Mouse (Mus musculus): ENCODE measurements at regions not wholly inside any gene's neighbourhood (a gene's known extent, or its start where the extent isn't known, plus 50 kb on each side); places are given as distances from the start of the nearest gene placed in this dataset.

GRCm38 (mm10) chr17:16372976-16373375 is 542.1 kb upstream of the Rgmb start:
- DNase-seq (ENCODE audit: low spot score) (no peak), ATAC-seq (no peak)
- Histone ChIP-seq H3K4me2 (ENCODE audit: low read depth, low read length) (no peak overlapping the region), H3K4me1 (ENCODE audit: insufficient read depth, low read length) (no peaks in the 10 kb centered on the region), H3K27me3 (ENCODE audit: insufficient read depth, low read length) (no peaks in the 10 kb centered on the region), H3K9ac (replicated peaks; ENCODE audit: low read length) (no peak overlapping the region), H3K36me3 (ENCODE audit: insufficient read depth, low read length) (no peaks in the 10 kb centered on the region), H3K9me3 (ENCODE audit: low read length) (no peaks in the 10 kb centered on the region), H3K27ac (no peak overlapping the region), H3K4me3 (ENCODE audit: low read length) (no peak overlapping the region)
- WGBS, result 77% methylated on average over 1 of the region's 1 CpGs
- TF ChIP-seq CTCF (IDR thresholded peaks at IDR 0.05; ENCODE audit: low read depth), result no peak

GRCm38 (mm10) chr17:16344061-16344460 is 513.2 kb upstream of the Rgmb start:
- no peaks in the 10 kb centered on the region for H3K9me3 ChIP-seq (ENCODE audit: low read length)
- H3K27me3 ChIP-seq (ENCODE audit: insufficient read depth, low read length), result no peaks in the 10 kb centered on the region
- DNase-seq (ENCODE audit: low spot score) (no peak), ATAC-seq (no peak)
- H3K9ac ChIP-seq (replicated peaks; ENCODE audit: low read length), result no peak overlapping the region
- no peaks in the 10 kb centered on the region for H3K4me1 ChIP-seq (ENCODE audit: insufficient read depth, low read length)
- 59% methylated on average over 2 of the region's 2 CpGs for WGBS
- H3K4me2 ChIP-seq (ENCODE audit: low read depth, low read length), result no peak overlapping the region
- TF ChIP-seq CTCF (IDR thresholded peaks at IDR 0.05; ENCODE audit: low read depth), result no peak
- no peak overlapping the region for H3K4me3 ChIP-seq (ENCODE audit: low read length)
- no peak overlapping the region for H3K27ac ChIP-seq
- H3K36me3 ChIP-seq (ENCODE audit: insufficient read depth, low read length), result no peaks in the 10 kb centered on the region

GRCm38 (mm10) chr17:16342785-16343184 is 511.9 kb upstream of the Rgmb start:
- no peak for TF ChIP-seq CTCF (IDR thresholded peaks at IDR 0.05; ENCODE audit: low read depth)
- ATAC-seq, result no peak
- no peak for DNase-seq (ENCODE audit: low spot score)
- no peaks in the 10 kb centered on the region for H3K9me3 ChIP-seq (ENCODE audit: low read length)
- H3K27me3 ChIP-seq (ENCODE audit: insufficient read depth, low read length), result no peaks in the 10 kb centered on the region
- H3K9ac ChIP-seq (replicated peaks; ENCODE audit: low read length), result no peak overlapping the region
- no peak overlapping the region for H3K27ac ChIP-seq
- H3K36me3 ChIP-seq (ENCODE audit: insufficient read depth, low read length), result no peaks in the 10 kb centered on the region
- no peak overlapping the region for H3K4me3 ChIP-seq (ENCODE audit: low read length)
- 87% methylated on average over 4 of the region's 4 CpGs for WGBS
- no peaks in the 10 kb centered on the region for H3K4me1 ChIP-seq (ENCODE audit: insufficient read depth, low read length)
- H3K4me2 ChIP-seq (ENCODE audit: low read depth, low read length), result no peak overlapping the region

GRCm38 (mm10) chr17:16339720-16340470 is 509.1 kb upstream of the Rgmb start:
- no peaks in the 10 kb centered on the region for H3K9me3 ChIP-seq (ENCODE audit: low read length)
- H3K4me1 ChIP-seq (ENCODE audit: insufficient read depth, low read length), result no peaks in the 10 kb centered on the region
- ATAC-seq (no peak), DNase-seq (ENCODE audit: low spot score) (no peak)
- WGBS, result 58% methylated on average over 5 of the region's 5 CpGs
- H3K9ac ChIP-seq (replicated peaks; ENCODE audit: low read length), result no peak overlapping the region
- no peak overlapping the region for H3K4me3 ChIP-seq (ENCODE audit: low read length)
- H3K4me2 ChIP-seq (ENCODE audit: low read depth, low read length), result no peak overlapping the region
- no peak overlapping the region for H3K27ac ChIP-seq
- TF ChIP-seq CTCF (IDR thresholded peaks at IDR 0.05; ENCODE audit: low read depth), result no peak
- H3K27me3 ChIP-seq (ENCODE audit: insufficient read depth, low read length), result no peaks in the 10 kb centered on the region
- no peaks in the 10 kb centered on the region for H3K36me3 ChIP-seq (ENCODE audit: insufficient read depth, low read length)

- no peak for TF ChIP-seq CTCF (IDR thresholded peaks at IDR 0.05; ENCODE audit: low read depth)
- H3K9ac ChIP-seq (replicated peaks; ENCODE audit: low read length), result no peak overlapping the region
- 76% methylated on average over 3 of the region's 3 CpGs for WGBS
- H3K27me3 ChIP-seq (ENCODE audit: insufficient read depth, low read length), result no peaks in the 10 kb centered on the region
- H3K4me3 ChIP-seq (ENCODE audit: low read length), result no peak overlapping the region
- no peak overlapping the region for H3K4me2 ChIP-seq (ENCODE audit: low read depth, low read length)
- no peaks in the 10 kb centered on the region for H3K36me3 ChIP-seq (ENCODE audit: insufficient read depth, low read length)
- no peaks in the 10 kb centered on the region for H3K4me1 ChIP-seq (ENCODE audit: insufficient read depth, low read length)
- DNase-seq (ENCODE audit: low spot score) (no peak), ATAC-seq (no peak)
- H3K27ac ChIP-seq, result no peak overlapping the region
- no peaks in the 10 kb centered on the region for H3K9me3 ChIP-seq (ENCODE audit: low read length)
These were observed 481.1 kb upstream of the Rgmb start for GRCm38 (mm10) chr17:16311914-16312313.

GRCm38 (mm10) chr17:16311196-16311873 is 480.5 kb upstream of the Rgmb start:
- TF ChIP-seq CTCF (IDR thresholded peaks at IDR 0.05; ENCODE audit: low read depth), result no peak
- Histone ChIP-seq H3K4me1 (ENCODE audit: insufficient read depth, low read length) (no peaks in the 10 kb centered on the region), H3K36me3 (ENCODE audit: insufficient read depth, low read length) (no peaks in the 10 kb centered on the region), H3K27me3 (ENCODE audit: insufficient read depth, low read length) (no peaks in the 10 kb centered on the region), H3K9me3 (ENCODE audit: low read length) (no peaks in the 10 kb centered on the region), H3K4me3 (ENCODE audit: low read length) (no peak overlapping the region), H3K27ac (no peak overlapping the region), H3K4me2 (ENCODE audit: low read depth, low read length) (no peak overlapping the region), H3K9ac (replicated peaks; ENCODE audit: low read length) (no peak overlapping the region)
- DNase-seq (ENCODE audit: low spot score), result peak; percentile 13
- no peak for ATAC-seq
- 64% methylated on average over 9 of the region's 9 CpGs for WGBS

- WGBS, result 49% methylated on average over 2 of the region's 2 CpGs
These were observed 470.9 kb upstream of the Rgmb start for GRCm38 (mm10) chr17:16301776-16302175.

More at GRCm38 (mm10) chr17:16301776-16302175, 470.9 kb upstream of the Rgmb start:
- no peaks in the 10 kb centered on the region for H3K9me3 ChIP-seq (ENCODE audit: low read length)
- H3K9ac ChIP-seq (replicated peaks; ENCODE audit: low read length), result no peak overlapping the region
- DNase-seq (ENCODE audit: low spot score) (no peak), ATAC-seq (no peak)
- no peak overlapping the region for H3K4me2 ChIP-seq (ENCODE audit: low read depth, low read length)
- H3K27me3 ChIP-seq (ENCODE audit: insufficient read depth, low read length), result no peaks in the 10 kb centered on the region
- H3K27ac ChIP-seq, result no peak overlapping the region
- no peaks in the 10 kb centered on the region for H3K4me1 ChIP-seq (ENCODE audit: insufficient read depth, low read length)
- H3K4me3 ChIP-seq (ENCODE audit: low read length), result no peak overlapping the region
- TF ChIP-seq CTCF (IDR thresholded peaks at IDR 0.05; ENCODE audit: low read depth), result no peak
- no peaks in the 10 kb centered on the region for H3K36me3 ChIP-seq (ENCODE audit: insufficient read depth, low read length)

All from hindbrain, postnatal 0 days (tissue).